25 mouse cellular contexts compared by ENCODE assay signal in the genomic region with DNA sequence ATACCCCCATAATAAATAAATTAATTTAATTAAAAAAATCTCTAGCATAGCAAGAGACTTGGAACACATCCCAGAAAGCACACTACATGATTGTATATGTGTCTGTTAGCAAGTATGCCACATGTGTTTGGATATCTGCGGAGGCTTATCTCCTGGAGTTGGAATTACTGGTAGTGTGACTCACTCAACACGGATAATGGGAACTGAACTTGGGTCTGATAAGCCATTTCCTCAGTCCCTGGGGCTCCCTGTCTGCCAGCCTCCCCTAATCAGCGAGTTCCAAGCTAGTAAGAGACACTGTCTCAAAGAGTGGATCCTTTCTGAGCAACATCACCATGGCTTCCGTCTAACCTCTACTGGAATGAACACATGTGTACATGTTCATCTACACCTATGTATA.
"Had no signal": no experiment of that assay in that cellular context is flagged by ENCODE, and none has a peak within 500 bp of the region (broad histone marks: within the 10 kb centered on the region; RNA-seq: fewer than 3 reads in every experiment).

No protein-coding gene starts in this region.

- DNase-seq: gastrocnemius, adult 2 months; gastrocnemius, postnatal 10 days; gastrocnemius, postnatal 25 days; heart, adult 18-20 months; heart, postnatal 10 days; heart, postnatal 4 days; kidney, adult 11 months; kidney, adult 2 months; kidney, adult 9 months; kidney, postnatal 14 days; kidney, postnatal 36 days; liver had no signal

- H3K4me1 ChIP-seq: limb, embryonic 12.5 days; liver, embryonic 12.5 days had no signal

- H3K4me2 ChIP-seq: heart, embryonic 11.5 days; hindbrain, embryonic 12.5 days; hindbrain, embryonic 14.5 days; kidney, embryonic 15.5 days; limb, embryonic 12.5 days; liver, embryonic 12.5 days had no signal

- H3K36me3 ChIP-seq: kidney, embryonic 15.5 days; liver, embryonic 12.5 days had no signal

- ATAC-seq: hindbrain, embryonic 16.5 days; inflammation-experienced regulatory T-cells, adult 6 months; liver, embryonic 12.5 days had no signal

- H3K4me3 ChIP-seq: gastrocnemius, adult 2 months; hindbrain, embryonic 10.5 days; hindbrain, embryonic 12.5 days; kidney, embryonic 15.5 days; left cerebral cortex, adult 2 months; limb, embryonic 10.5 days; limb, embryonic 12.5 days; liver, embryonic 12.5 days had no signal

- H3K9me3 ChIP-seq: hindbrain, embryonic 12.5 days; limb, embryonic 10.5 days; liver, embryonic 12.5 days had no signal

- H3K27me3 ChIP-seq: hindbrain, embryonic 12.5 days; kidney, embryonic 15.5 days; limb, embryonic 12.5 days; liver, embryonic 12.5 days had no signal

- H3K9ac ChIP-seq: hindbrain, embryonic 12.5 days; hindbrain, embryonic 14.5 days; kidney, embryonic 15.5 days; limb, embryonic 12.5 days; liver, embryonic 12.5 days; liver, embryonic 14.5 days had no signal

- H3K27ac ChIP-seq: gastrocnemius, adult 2 months; hindbrain, embryonic 10.5 days; hindbrain, embryonic 12.5 days; hindbrain, embryonic 14.5 days; kidney, embryonic 15.5 days; kidney, postnatal 0 days; left cerebral cortex, adult 2 months; limb, embryonic 10.5 days; limb, embryonic 12.5 days; liver, embryonic 12.5 days; liver, embryonic 14.5 days had no signal
